Mouse (Mus musculus) testis, postnatal 10 days (tissue): ENCODE data around the gene Kcnn1.
A peak's percentile ranks its signal among the peaks of the same experiment; 100 is the strongest.
"Not testable (repeated sequence)": the region's sequence is repeated elsewhere in the genome, so short reads cannot be mapped to it uniquely, and the experiment has no call there.

Experiments
- DNase-seq: peaks from one replicate; pipeline ENCODE4 v3.0.0; 2021; ENCODE audit warnings: low spot score

Kcnn1 gene

GRCm38 (mm10) chr8:70841147-70842072, 21.6 kb downstream of the Kcnn1 start:
- peak; percentile 96 for DNase-seq

GRCm38 (mm10) chr8:70840590-70840989, 22.5 kb downstream of the Kcnn1 start:
- DNase-seq, result no peak

- DNase-seq, result peak; percentile 99
Measured at GRCm38 (mm10) chr8:70839408-70840351, 23.4 kb downstream of the Kcnn1 start, which contains the start of gene Arrdc2. Gene Arrdc2, minus strand, starts transcription at chr8:70839720.

GRCm38 (mm10) chr8:70838654-70839407, 24.2 kb downstream of the Kcnn1 start:
- no peak for DNase-seq

GRCm38 (mm10) chr8:70836666-70837065, 26.4 kb downstream of the Kcnn1 start:
- DNase-seq, result no peak

- no peak for DNase-seq
Measured at GRCm38 (mm10) chr8:70834071-70834470, 29.0 kb downstream of the Kcnn1 start.

- DNase-seq, result peak; percentile 64
Measured at GRCm38 (mm10) chr8:70833520-70833919, 29.5 kb downstream of the Kcnn1 start.

- DNase-seq, result no peak
Measured at GRCm38 (mm10) chr8:70833018-70833482, 30.0 kb downstream of the Kcnn1 start.

- no peak for DNase-seq
Measured at GRCm38 (mm10) chr8:70832371-70832770, 30.7 kb downstream of the Kcnn1 start.

- no peak for DNase-seq
Measured at GRCm38 (mm10) chr8:70831517-70831916, 31.5 kb downstream of the Kcnn1 start.

GRCm38 (mm10) chr8:70827796-70828195, 35.3 kb downstream of the Kcnn1 start:
- DNase-seq, result no peak

- DNase-seq, result no peak
Measured at GRCm38 (mm10) chr8:70827010-70827409, 36.0 kb downstream of the Kcnn1 start.

- DNase-seq, result no peak
Measured at GRCm38 (mm10) chr8:70825816-70826215, 37.2 kb downstream of the Kcnn1 start.

- no peak for DNase-seq
Measured at GRCm38 (mm10) chr8:70823802-70824201, 39.3 kb downstream of the Kcnn1 start.

- DNase-seq, result not testable (repeated sequence)
Measured at GRCm38 (mm10) chr8:70822594-70822993, 40.5 kb downstream of the Kcnn1 start.

GRCm38 (mm10) chr8:70821992-70822391, 41.1 kb downstream of the Kcnn1 start:
- DNase-seq, result no peak

- DNase-seq, result peak; percentile 84
Measured at GRCm38 (mm10) chr8:70821399-70821962, 41.6 kb downstream of the Kcnn1 start.

- DNase-seq, result peak; percentile 77
Measured at GRCm38 (mm10) chr8:70820101-70820935, 42.7 kb downstream of the Kcnn1 start.

- peak; percentile 71 for DNase-seq
Measured at GRCm38 (mm10) chr8:70816679-70817078, 46.4 kb downstream of the Kcnn1 start.

- DNase-seq, result no peak
Measured at GRCm38 (mm10) chr8:70812885-70813284, 50.2 kb downstream of the Kcnn1 start.
